Mouse (Mus musculus) C2C12 (cell line): ENCODE results near the gene Gm20390. TPM values are rescaled to one million over a fixed set of nuclear protein-coding genes. Genes with fewer than 3 reads are reported as not detected.
"Not testable (repeated sequence)": the region's sequence is repeated elsewhere in the genome, so short reads cannot be mapped to it uniquely, and the experiment has no call there.

ENCODE experiments used
- H3K27me3 ChIP-seq: one replicate; pipeline ENCODE4 v1.6.1; 2011; ENCODE audit not compliant: control insufficient read depth, insufficient read depth, insufficient read length
- H3K36me3 ChIP-seq: one replicate; pipeline ENCODE4 v1.6.1; 2011; ENCODE audit not compliant: control insufficient read depth, insufficient read depth
- H3K4me3 ChIP-seq: one replicate; pipeline ENCODE4 v1.5.1; 2011; ENCODE audit warnings: mild to moderate bottlenecking, control low read depth; ENCODE audit not compliant: poor library complexity, insufficient read depth, severe bottlenecking
- H3K79me2 ChIP-seq: one replicate; pipeline ENCODE4 v1.6.1; 2011; ENCODE audit not compliant: control insufficient read depth, insufficient read depth
- H3K79me3 ChIP-seq: one replicate; pipeline ENCODE4 v1.6.1; 2011; ENCODE audit warnings: low read depth, control low read depth
- H3ac ChIP-seq: one replicate; pipeline ENCODE3; 2011; ENCODE audit warnings: low read depth; ENCODE audit not compliant: control insufficient read depth, insufficient read length
- CEBPB ChIP-seq: IDR thresholded peaks from one replicate; pipeline ENCODE4 v1.6.1; 2011; ENCODE audit warnings: low read depth, mild to moderate bottlenecking, control low read depth, moderate library complexity
- CTCF ChIP-seq: IDR thresholded peaks from one replicate; pipeline ENCODE4 v1.5.1; 2011; ENCODE audit not compliant: control insufficient read depth, insufficient read depth, insufficient read length
- FOSL1 ChIP-seq: IDR thresholded peaks from one replicate; pipeline ENCODE4 v1.8.0; 2011; ENCODE audit warnings: mild to moderate bottlenecking, low read length; ENCODE audit not compliant: poor library complexity, insufficient read depth, severe bottlenecking
- MAX ChIP-seq: IDR thresholded peaks from one replicate; pipeline ENCODE4 v1.6.1; 2011; ENCODE audit warnings: mild to moderate bottlenecking, control low read depth
- MYOD1 ChIP-seq: IDR thresholded peaks from one replicate; pipeline ENCODE4 v1.6.1; 2011; ENCODE audit warnings: low read depth; ENCODE audit not compliant: control insufficient read depth, insufficient read length
- MYOG ChIP-seq: IDR thresholded peaks from one replicate; pipeline ENCODE4 v1.6.1; 2011; ENCODE audit not compliant: control insufficient read depth, insufficient read length; ENCODE audit errors: extremely low read depth
- USF1 ChIP-seq: IDR thresholded peaks from one replicate; pipeline ENCODE4 v1.6.1; 2011; ENCODE audit warnings: low read depth, mild to moderate bottlenecking, control low read depth, moderate library complexity
- polyA plus RNA-seq: library from polyadenylated mRNA; unstranded; fragments of >200 nt; fragmentation: generic; extraction: Trizol; gene quantifications from one replicate; pipeline ENCODE4 v1.2.1, GENCODE M21; 2012; ENCODE audit warnings: missing spikeins

Gene Gm20390
- polyA plus RNA-seq, 1 experiment = 578 TPM

GRCm38 (mm10) chr11:93948887-93949567 lies 19.1 kb downstream of the Gm20390 start:
- Histone ChIP-seq H3K27me3 (no peaks in the 10 kb centered on the region), H3K4me3 (no peak overlapping the region), H3K36me3 (peaks cover 50% of the 10 kb centered on the region), H3K79me3 (peaks cover 16% of the 10 kb centered on the region), H3ac (no peak overlapping the region), H3K79me2 (peaks cover 26% of the 10 kb centered on the region)
- no peak for TF ChIP-seq MAX
- no peak for TF ChIP-seq MYOG
- no peak for TF ChIP-seq MYOD1
- no peak for TF ChIP-seq FOSL1

DNA sequence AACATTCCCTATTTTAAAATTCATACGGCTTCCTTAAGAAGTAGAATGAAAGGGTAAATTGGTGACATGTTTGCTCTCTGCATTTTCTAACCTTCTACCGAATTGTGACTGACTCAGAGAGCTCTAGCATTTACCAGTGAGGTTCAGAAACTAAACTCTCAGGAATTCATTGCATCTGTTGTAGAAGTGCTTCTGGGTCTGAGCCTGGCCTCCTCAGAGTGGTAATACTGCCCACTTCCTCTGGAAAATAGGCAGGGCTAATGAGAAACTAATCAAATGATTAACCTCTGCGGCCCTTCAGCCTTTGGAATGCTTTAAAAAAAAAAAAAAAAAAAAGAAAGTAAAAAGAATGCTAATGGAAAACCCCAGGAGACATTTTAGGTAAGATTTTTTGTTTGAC lies 23.1 kb downstream of the Gm20390 start:
- H3K79me2 ChIP-seq = no peaks in the 10 kb centered on the region
- TF ChIP-seq MYOD1 (no peak), FOSL1 (no peak), USF1 (no peak), CTCF (no peak), MYOG (no peak)
- H3K27me3 ChIP-seq = no peaks in the 10 kb centered on the region
- no peak overlapping the region for H3ac ChIP-seq
- no peaks in the 10 kb centered on the region for H3K79me3 ChIP-seq
- no peak overlapping the region for H3K4me3 ChIP-seq
- peaks cover 23% of the 10 kb centered on the region for H3K36me3 ChIP-seq

GRCm38 (mm10) chr11:93940906-93941305 lies 27.2 kb downstream of the Gm20390 start:
- Histone ChIP-seq H3K36me3 (peaks cover 32% of the 10 kb centered on the region), H3ac (no peak overlapping the region), H3K4me3 (no peak overlapping the region), H3K27me3 (no peaks in the 10 kb centered on the region), H3K79me2 (no peaks in the 10 kb centered on the region), H3K79me3 (no peaks in the 10 kb centered on the region)
- TF ChIP-seq USF1 (no peak), MYOG (no peak), FOSL1 (no peak), CTCF (no peak), MAX (no peak), MYOD1 (no peak)

DNA sequence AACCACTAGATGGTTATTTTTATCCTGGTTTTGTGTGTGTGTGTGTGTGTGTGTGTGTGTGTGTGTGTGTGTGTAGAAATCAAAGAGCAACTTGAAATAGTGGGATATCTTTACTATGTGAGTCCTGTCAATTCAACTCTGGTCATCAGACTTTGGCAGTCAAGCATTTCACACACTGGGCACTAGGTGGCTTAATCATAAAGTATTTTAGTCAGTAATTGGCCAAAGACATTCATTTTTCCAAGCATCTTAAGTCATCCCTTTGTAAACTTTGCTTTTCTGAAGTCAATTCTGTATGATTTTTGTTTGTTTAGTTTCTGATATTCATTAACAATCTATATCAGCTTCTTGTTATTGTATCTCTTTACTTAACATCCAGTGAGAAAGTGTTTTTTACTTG lies 39.0 kb downstream of the Gm20390 start:
- no peaks in the 10 kb centered on the region for H3K79me2 ChIP-seq
- TF ChIP-seq MYOD1 = no peak
- no peak for TF ChIP-seq MYOG
- no peak for TF ChIP-seq CTCF
- no peak for TF ChIP-seq MAX
- no peak for TF ChIP-seq USF1
- no peak for TF ChIP-seq CEBPB
- TF ChIP-seq FOSL1 = no peak
- H3K27me3 ChIP-seq = no peaks in the 10 kb centered on the region
- peaks cover 71% of the 10 kb centered on the region for H3K36me3 ChIP-seq
- no peak overlapping the region for H3K4me3 ChIP-seq
- H3K79me3 ChIP-seq = no peaks in the 10 kb centered on the region
- no peak overlapping the region for H3ac ChIP-seq

DNA sequence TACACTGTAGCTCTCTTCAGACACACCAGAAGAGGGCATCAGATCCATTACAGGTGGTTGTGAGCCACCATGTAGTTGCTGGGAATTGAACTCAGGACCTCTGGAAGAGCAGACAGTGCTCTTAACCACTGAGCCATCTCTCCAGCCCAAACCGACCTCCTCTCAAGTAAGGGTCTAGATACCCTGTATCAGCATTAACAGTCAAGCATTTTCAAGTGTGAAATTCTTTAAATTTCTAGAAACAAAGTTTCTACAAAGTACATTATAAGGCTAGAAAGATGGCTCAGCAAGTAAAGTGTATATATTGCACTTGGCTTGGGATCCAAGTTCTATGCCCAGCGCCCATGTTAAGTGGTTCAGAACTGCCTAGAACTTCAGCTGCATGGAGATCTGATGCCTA lies 53.1 kb downstream of the Gm20390 start:
- not testable (repeated sequence) for H3ac ChIP-seq, H3K27me3 ChIP-seq, H3K79me2 ChIP-seq, H3K79me3 ChIP-seq, H3K4me3 ChIP-seq
- H3K36me3 ChIP-seq = peaks cover 61% of the 10 kb centered on the region

GRCm38 (mm10) chr11:93911603-93912002 lies 56.5 kb downstream of the Gm20390 start:
- TF ChIP-seq CTCF (no peak), MYOG (no peak), CEBPB (no peak)
- H3ac ChIP-seq = no peak overlapping the region
- H3K79me2 ChIP-seq = no peaks in the 10 kb centered on the region
- peaks cover 64% of the 10 kb centered on the region for H3K36me3 ChIP-seq
- H3K79me3 ChIP-seq = no peaks in the 10 kb centered on the region
- no peak overlapping the region for H3K4me3 ChIP-seq
- no peaks in the 10 kb centered on the region for H3K27me3 ChIP-seq
